Mouse (Mus musculus) limb, embryonic 14.5 days (tissue): ENCODE data around the gene Adamts16. TPM values are rescaled to one million over a fixed set of nuclear protein-coding genes. Genes with fewer than 3 reads are reported as not detected.

Experiments used
- ATAC-seq: fragments of 200-750 bp; cut with Nextera tagmentation; 2 replicates; pipeline ENCODE4 v1.8.0; 2017; ENCODE audit warnings: low read depth, moderate number of reproducible peaks, moderate TSS enrichment; ENCODE audit not compliant: low FRiP score
- DNase-seq: peaks from one replicate; pipeline ENCODE4 v3.0.0-alpha.2; 2015; ENCODE audit warnings: low spot score
- H3K27ac ChIP-seq: fragments of 300-500 bp; sonication (generic); replicated peaks from 2 replicates; pipeline ENCODE4 v1.5.1; 2014; ENCODE audit warnings: low read depth, mild to moderate bottlenecking, low read length, moderate library complexity, mixed read lengths
- H3K27me3 ChIP-seq: fragments of 300-500 bp; sonication (generic); 2 replicates; pipeline ENCODE4 v1.6.1; 2014; ENCODE audit warnings: low read length, mixed read lengths; ENCODE audit not compliant: control insufficient read depth, insufficient read depth
- H3K36me3 ChIP-seq: fragments of 300-500 bp; sonication (generic); 2 replicates; pipeline ENCODE4 v1.6.1; 2014; ENCODE audit warnings: mild to moderate bottlenecking, low read length, moderate library complexity, mixed read lengths; ENCODE audit not compliant: control insufficient read depth, insufficient read depth
- H3K4me1 ChIP-seq: fragments of 300-500 bp; sonication (generic); 2 replicates; pipeline ENCODE4 v1.6.1; 2014; ENCODE audit warnings: antibody characterized with exemption, low read length, mixed read lengths; ENCODE audit not compliant: control insufficient read depth, insufficient read depth
- H3K4me2 ChIP-seq: fragments of 300-500 bp; sonication (generic); replicated peaks from 2 replicates; pipeline ENCODE4 v1.6.1; 2014; ENCODE audit warnings: low read depth, mild to moderate bottlenecking, low read length, moderate library complexity; ENCODE audit not compliant: severe bottlenecking
- H3K4me3 ChIP-seq: fragments of 300-500 bp; sonication (generic); replicated peaks from 2 replicates; pipeline ENCODE4 v1.5.1; 2014; ENCODE audit warnings: low read length
- H3K9ac ChIP-seq: fragments of 300-500 bp; sonication (generic); 2 replicates; pipeline ENCODE4 v1.6.1; 2014; ENCODE audit warnings: mild to moderate bottlenecking, low read depth, low read length, moderate library complexity; ENCODE audit not compliant: severe bottlenecking
- H3K9me3 ChIP-seq: fragments of 300-500 bp; sonication (generic); 2 replicates; pipeline ENCODE4 v1.6.1; 2016; ENCODE audit warnings: low read length; ENCODE audit not compliant: control insufficient read depth
- POLR2A ChIP-seq: fragments of 200-500 bp; IDR thresholded peaks from 2 replicates; pipeline ENCODE4 v1.8.0; 2012; ENCODE audit warnings: inconsistent platforms, mild to moderate bottlenecking, moderate library complexity, borderline replicate concordance; ENCODE audit not compliant: insufficient read depth, insufficient read length; ENCODE audit errors: extremely low read depth
- WGBS: fragments of 180-500 bp; shearing (Covaris S2); extraction: QIAGEN DNeasy Blood & Tissue Kit; methylation state at CpG from one replicate; pipeline ENCODE4 v1.1.7; 2014; 5-methylcytosine and 5-hydroxymethylcytosine counted together
- polyA plus RNA-seq, 2 experiments: library from polyadenylated mRNA; depleted of rRNA in 1 of 2; stranded (reverse) in 1 of 2; unstranded in 1 of 2; fragments of >200 nt; fragmentation: Nextera tagmentation in 1 of 2; extraction: Ambion mirVana in 1 of 2; gene quantifications; 2 replicates each; pipeline versions ENCODE4 v1.2.1 to v1.2.3; 2012 to 2014

Adamts16 gene
- polyA plus RNA-seq, 2 experiments: 1.8 to 4.7 TPM

GRCm38 (mm10) chr13:70784126-70784525 lies 57.5 kb downstream of the Adamts16 start:
- DNase-seq (no peak), ATAC-seq (no peak)
- H3K4me1 ChIP-seq: peaks cover 6% of the 10 kb centered on the region; the same call in 1 of the 2 replicates
- H3K9me3 ChIP-seq: no peaks in the 10 kb centered on the region
- WGBS: 72% methylated on average over 5 of the region's 5 CpGs
- no peak overlapping the region for H3K27ac ChIP-seq
- H3K9ac ChIP-seq: no peak overlapping the region
- no peak overlapping the region for H3K4me3 ChIP-seq
- H3K4me2 ChIP-seq: no peak overlapping the region
- TF ChIP-seq POLR2A: no peak
- H3K27me3 ChIP-seq: no peaks in the 10 kb centered on the region
- no peaks in the 10 kb centered on the region for H3K36me3 ChIP-seq

DNA sequence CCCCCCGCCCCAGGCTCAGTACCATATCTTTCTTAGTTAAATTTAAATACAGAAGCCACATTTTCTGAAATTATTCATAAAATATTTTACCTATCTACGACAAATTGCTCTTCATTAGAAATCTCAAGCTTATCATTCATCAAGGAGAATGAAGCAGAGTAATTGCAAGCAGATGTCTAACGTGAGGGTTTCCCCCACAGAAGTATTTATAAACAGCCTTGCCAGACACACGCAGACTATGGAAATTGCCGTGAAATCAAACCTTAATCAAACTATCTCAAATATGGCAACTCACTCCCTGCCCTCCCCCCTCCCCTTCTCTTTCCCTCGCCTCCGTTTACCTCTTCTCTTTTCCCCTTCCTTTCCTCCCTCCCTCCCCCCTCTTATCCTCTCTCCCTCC lies 61.8 kb downstream of the Adamts16 start:
- H3K9ac ChIP-seq: no peak overlapping the region
- H3K4me1 ChIP-seq: peaks cover 9% of the 10 kb centered on the region; the same call in 1 of the 2 replicates
- H3K4me2 ChIP-seq: no peak overlapping the region
- H3K27ac ChIP-seq: no peak overlapping the region
- DNase-seq (no peak), ATAC-seq (no peak)
- H3K36me3 ChIP-seq: no peaks in the 10 kb centered on the region
- 33% methylated on average over 7 of the region's 7 CpGs for WGBS
- TF ChIP-seq POLR2A: no peak
- H3K4me3 ChIP-seq: no peak overlapping the region
- no peaks in the 10 kb centered on the region for H3K9me3 ChIP-seq
- H3K27me3 ChIP-seq: no peaks in the 10 kb centered on the region

GRCm38 (mm10) chr13:70778872-70779554 lies 62.6 kb downstream of the Adamts16 start:
- Histone ChIP-seq H3K4me3 (no peak overlapping the region), H3K27ac (no peak overlapping the region), H3K36me3 (no peaks in the 10 kb centered on the region), H3K27me3 (no peaks in the 10 kb centered on the region), H3K4me1 (peaks cover 9% of the 10 kb centered on the region; the same call in 1 of the 2 replicates), H3K4me2 (no peak overlapping the region), H3K9me3 (no peaks in the 10 kb centered on the region), H3K9ac (no peak overlapping the region)
- ATAC-seq: peak; percentile 30; the same call in 1 of the 2 replicates
- peak; percentile 23 for DNase-seq
- no peak for TF ChIP-seq POLR2A
- WGBS: 17% methylated on average over 9 of the region's 9 CpGs

- DNase-seq: no peak
- TF ChIP-seq POLR2A: no peak
- Histone ChIP-seq H3K9me3 (no peaks in the 10 kb centered on the region), H3K27me3 (no peaks in the 10 kb centered on the region), H3K9ac (no peak overlapping the region), H3K4me3 (no peak overlapping the region), H3K4me1 (no peaks in the 10 kb centered on the region), H3K36me3 (no peaks in the 10 kb centered on the region), H3K27ac (no peak overlapping the region), H3K4me2 (no peak overlapping the region)
- ATAC-seq: no peak
- 82% methylated on average over 6 of the region's 6 CpGs for WGBS
Measured at GRCm38 (mm10) chr13:70771100-70771499, 70.5 kb downstream of the Adamts16 start.

DNA sequence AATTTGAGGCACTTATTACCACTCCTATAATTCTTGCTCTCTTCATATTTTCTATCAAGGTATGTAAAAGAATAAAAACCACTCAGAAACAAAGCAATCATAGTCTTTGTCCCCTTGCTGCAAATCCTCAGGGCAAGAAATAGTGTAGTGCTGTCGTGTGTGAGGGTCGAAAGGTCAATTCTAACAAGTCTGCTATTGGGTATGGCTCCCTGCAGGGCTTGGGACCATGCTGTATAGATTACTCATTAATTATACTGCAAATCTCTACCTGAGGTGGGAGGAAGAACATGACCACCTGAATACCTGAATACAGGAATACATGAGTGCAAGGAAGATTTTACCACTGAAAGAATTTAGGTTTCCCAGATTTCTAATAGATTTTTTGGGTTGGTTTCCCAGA lies 72.5 kb downstream of the Adamts16 start:
- H3K27ac ChIP-seq: no peak overlapping the region
- H3K9me3 ChIP-seq: no peaks in the 10 kb centered on the region
- H3K4me1 ChIP-seq: no peaks in the 10 kb centered on the region
- no peaks in the 10 kb centered on the region for H3K27me3 ChIP-seq
- no peak overlapping the region for H3K4me2 ChIP-seq
- H3K4me3 ChIP-seq: no peak overlapping the region
- DNase-seq (no peak), ATAC-seq (no peak)
- H3K36me3 ChIP-seq: no peaks in the 10 kb centered on the region
- WGBS: 48% methylated on average over 2 of the region's 2 CpGs
- H3K9ac ChIP-seq: no peak overlapping the region
- no peak for TF ChIP-seq POLR2A
